Mouse (Mus musculus) heart, postnatal 36 days (tissue): Measurements from ENCODE around the gene Chn2. TPM values are rescaled to one million over a fixed set of nuclear protein-coding genes. Genes with fewer than 3 reads are reported as not detected.

Source experiments
- DNase-seq, 2 experiments: peaks; one replicate each; pipeline ENCODE4 v3.0.0; 2021 to 2022
- intact Hi-C: fragments of 180-260 bp; cut with DNase I; formaldehyde crosslinking; loops from one replicate; pipeline ENCODE4 v1.15.1; 2025
- total RNA-seq, 2 experiments: library from RNA; stranded (reverse); gene quantifications; 2 replicates each; pipeline ENCODE4 v1.2.3; 2021

Gene Chn2
- total RNA-seq, 2 experiments from 2014 or later = 2.6 to 3.2 TPM

GRCm38 (mm10) chr6:54258462-54258861 lies 219.1 kb downstream of the Chn2 start:
- intact Hi-C loops = loop anchor here (5.0 kb wide), 1 partner anchor 69 kb away; the partner anchor contains the start of gene Prr15
- DNase-seq = no peak

GRCm38 (mm10) chr6:54262732-54263131 lies 223.4 kb downstream of the Chn2 start:
- DNase-seq = no peak
- intact Hi-C loops = no loop called here

GRCm38 (mm10) chr6:54263890-54264289 lies 224.5 kb downstream of the Chn2 start:
- DNase-seq = no peak
- intact Hi-C loops = no loop called here

GRCm38 (mm10) chr6:54264537-54264936 lies 225.2 kb downstream of the Chn2 start:
- intact Hi-C loops = no loop called here
- DNase-seq = no peak

- intact Hi-C loops = no loop called here
- no peak for DNase-seq
Observed at GRCm38 (mm10) chr6:54265384-54265783, 226.0 kb downstream of the Chn2 start.

- intact Hi-C loops = no loop called here
- DNase-seq = no peak
Observed at GRCm38 (mm10) chr6:54272556-54273378, 233.4 kb downstream of the Chn2 start.

- intact Hi-C loops = no loop called here
- no peak for DNase-seq
Observed at GRCm38 (mm10) chr6:54273379-54273730, 234.0 kb downstream of the Chn2 start.

- intact Hi-C loops = no loop called here
- no peak for DNase-seq
Observed at GRCm38 (mm10) chr6:54277234-54277633, 237.9 kb downstream of the Chn2 start.

GRCm38 (mm10) chr6:54277828-54278227 lies 238.5 kb downstream of the Chn2 start:
- intact Hi-C loops = no loop called here
- no peak for DNase-seq

GRCm38 (mm10) chr6:54278613-54279012 lies 239.3 kb downstream of the Chn2 start:
- intact Hi-C loops = no loop called here
- DNase-seq = no peak

- no peak for DNase-seq
- intact Hi-C loops = no loop called here
Observed at GRCm38 (mm10) chr6:54279391-54279790, 240.0 kb downstream of the Chn2 start.

GRCm38 (mm10) chr6:54280248-54280647 lies 240.9 kb downstream of the Chn2 start:
- intact Hi-C loops = no loop called here
- no peak for DNase-seq

- no peak for DNase-seq
- intact Hi-C loops = no loop called here
Observed at GRCm38 (mm10) chr6:54283299-54283698, 243.9 kb downstream of the Chn2 start.

GRCm38 (mm10) chr6:54284167-54284711 lies 244.9 kb downstream of the Chn2 start:
- DNase-seq = no peak
- intact Hi-C loops = no loop called here

- intact Hi-C loops = no loop called here
- no peak for DNase-seq
Observed at GRCm38 (mm10) chr6:54286813-54287212, 247.5 kb downstream of the Chn2 start.

GRCm38 (mm10) chr6:54289774-54290500 lies 250.6 kb downstream of the Chn2 start:
- DNase-seq = no peak
- intact Hi-C loops = no loop called here

GRCm38 (mm10) chr6:54297231-54297630 lies 257.9 kb downstream of the Chn2 start:
- DNase-seq = no peak
- intact Hi-C loops = no loop called here

- DNase-seq = peak; percentile 23 to 43
- intact Hi-C loops = no loop called here
Observed at GRCm38 (mm10) chr6:54299417-54299816, 260.1 kb downstream of the Chn2 start.

- intact Hi-C loops = no loop called here
- DNase-seq = no peak
Observed at GRCm38 (mm10) chr6:54305777-54306176, 266.4 kb downstream of the Chn2 start.

- no peak for DNase-seq
- intact Hi-C loops = no loop called here
Observed at GRCm38 (mm10) chr6:54313071-54313470, 273.7 kb downstream of the Chn2 start.

GRCm38 (mm10) chr6:54318618-54319017 lies 279.3 kb downstream of the Chn2 start:
- DNase-seq = no peak
- intact Hi-C loops = no loop called here

- intact Hi-C loops = no loop called here
- no peak for DNase-seq
Observed at GRCm38 (mm10) chr6:54319198-54319597, 279.8 kb downstream of the Chn2 start.
